Mouse (Mus musculus) CH12F3 (cell line): ENCODE results near the gene Anp32e.
"Not testable (repeated sequence)": the region's sequence is repeated elsewhere in the genome, so short reads cannot be mapped to it uniquely, and the experiment has no call there.

Experiments used
- in situ Hi-C: fragments of 300-500 bp; cut with MboI; formaldehyde crosslinking; loops from 2 replicates; pipeline ENCODE4 v1.14.3; 2020; ENCODE audit warnings: low sequenced_read_pairs

Anp32e gene

GRCm38 (mm10) chr3:95903753-95904502 is 25.1 kb upstream of the Anp32e start:
- in situ Hi-C loops = no loop called here

GRCm38 (mm10) chr3:95904568-95904967 is 24.5 kb upstream of the Anp32e start, which contains the start of gene Car14:
TSS of gene Car14 (minus strand) at chr3:95904691.
- in situ Hi-C loops = no loop called here

GRCm38 (mm10) chr3:95905146-95905939 is 23.7 kb upstream of the Anp32e start:
- in situ Hi-C loops = no loop called here

GRCm38 (mm10) chr3:95905940-95906492 is 23.0 kb upstream of the Anp32e start:
- in situ Hi-C loops = no loop called here

- in situ Hi-C loops = no loop called here
These were observed 22.2 kb upstream of the Anp32e start for GRCm38 (mm10) chr3:95906860-95907259.

GRCm38 (mm10) chr3:95907613-95908012 is 21.4 kb upstream of the Anp32e start:
- in situ Hi-C loops = no loop called here

GRCm38 (mm10) chr3:95914706-95915105 is 14.3 kb upstream of the Anp32e start:
- in situ Hi-C loops = no loop called here

- in situ Hi-C loops = no loop called here
These were observed 12.3 kb upstream of the Anp32e start for GRCm38 (mm10) chr3:95916760-95917159.

GRCm38 (mm10) chr3:95920532-95920931 is 8.5 kb upstream of the Anp32e start:
- in situ Hi-C loops = not testable (repeated sequence)

- in situ Hi-C loops = not testable (repeated sequence)
These were observed 5.6 kb upstream of the Anp32e start for GRCm38 (mm10) chr3:95923429-95923828.

- in situ Hi-C loops = no loop called here
These were observed 4.9 kb upstream of the Anp32e start for GRCm38 (mm10) chr3:95924185-95924584.

GRCm38 (mm10) chr3:95925087-95925486 is 4.0 kb upstream of the Anp32e start:
- in situ Hi-C loops = no loop called here

GRCm38 (mm10) chr3:95928261-95928657 is 787 bp upstream of the Anp32e start:
- in situ Hi-C loops = no loop called here

- in situ Hi-C loops = no loop called here
These were observed 780 bp downstream of the Anp32e start for GRCm38 (mm10) chr3:95929581-95930470.

- in situ Hi-C loops = no loop called here
These were observed 1.4 kb downstream of the Anp32e start for GRCm38 (mm10) chr3:95930471-95930789.

- in situ Hi-C loops = no loop called here
These were observed 2.4 kb downstream of the Anp32e start for GRCm38 (mm10) chr3:95931471-95931870.

- in situ Hi-C loops = no loop called here
These were observed 3.1 kb downstream of the Anp32e start for GRCm38 (mm10) chr3:95932157-95932556.

GRCm38 (mm10) chr3:95932566-95932965 is 3.5 kb downstream of the Anp32e start:
- in situ Hi-C loops = no loop called here

GRCm38 (mm10) chr3:95933111-95933750 is 4.2 kb downstream of the Anp32e start:
- in situ Hi-C loops = no loop called here

GRCm38 (mm10) chr3:95934448-95934847 is 5.4 kb downstream of the Anp32e start:
- in situ Hi-C loops = no loop called here
